Mouse (Mus musculus): Measurements from ENCODE around the gene Tmem156.

The Tmem156 gene

GRCm38 (mm10) chr5:65097457-65097856, 5.5 kb upstream of the Tmem156 start:
- no peak for DNase-seq (ENCODE audit: extremely low spot score, low read depth, low spot score)

DNA sequence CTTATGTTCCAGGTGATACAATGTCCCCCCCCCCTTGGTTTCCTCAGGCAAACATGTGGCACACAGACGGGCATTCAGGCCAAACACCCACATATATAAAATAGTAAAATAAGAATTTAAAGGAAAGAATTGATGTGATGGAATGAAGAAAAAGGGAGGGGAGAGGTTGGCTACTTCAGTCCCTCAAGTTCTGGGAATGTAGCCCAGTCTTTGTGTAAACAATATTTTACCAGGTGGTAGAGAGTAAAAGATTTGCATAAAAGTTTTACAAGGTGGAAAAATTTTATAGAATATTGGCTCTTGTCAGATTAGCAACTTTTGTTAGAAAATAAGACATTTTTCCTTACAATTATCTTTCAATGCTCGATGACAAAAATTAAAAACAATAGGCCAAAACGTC, 4.9 kb upstream of the Tmem156 start:
- DNase-seq (ENCODE audit: extremely low spot score, low read depth, low spot score), result no peak

- DNase-seq (ENCODE audit: extremely low spot score, low read depth, low spot score), result no peak
Measured at GRCm38 (mm10) chr5:65096082-65096481, 4.2 kb upstream of the Tmem156 start.

DNA sequence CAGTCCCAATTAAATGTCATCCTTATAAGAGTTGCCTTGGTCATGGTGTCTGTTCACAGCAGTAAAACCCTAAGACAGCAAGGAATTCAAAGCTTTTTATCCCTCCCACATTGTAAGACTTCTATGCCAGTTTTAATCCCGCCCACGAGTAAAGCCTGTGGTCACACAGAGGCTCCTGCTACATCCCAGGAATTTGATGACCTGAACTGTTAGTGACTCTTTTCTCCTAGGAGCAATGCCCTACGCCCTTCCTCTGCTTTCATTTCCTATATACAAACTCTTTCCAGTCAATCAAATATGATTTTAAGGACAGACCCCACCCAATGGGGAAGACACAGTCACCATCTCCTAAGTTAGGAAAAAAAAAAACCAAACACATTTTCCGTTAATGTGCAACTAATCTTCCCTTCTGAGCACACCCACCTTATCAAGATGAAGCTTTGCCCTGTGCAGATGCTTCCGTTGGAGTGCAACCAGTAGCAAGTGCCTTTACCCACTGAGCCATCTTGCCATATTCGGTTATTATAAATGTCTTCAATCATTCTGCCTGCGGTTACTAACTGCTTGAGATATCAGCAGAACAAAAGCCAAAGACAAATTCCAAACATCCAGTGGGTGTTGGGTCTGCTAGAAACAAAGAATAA, 3.1 kb upstream of the Tmem156 start:
- DNase-seq (ENCODE audit: extremely low spot score, low read depth, low spot score), result no peak

- DNase-seq (ENCODE audit: extremely low spot score, low read depth, low spot score), result no peak
Measured at GRCm38 (mm10) chr5:65093769-65094168, 1.8 kb upstream of the Tmem156 start.

DNA sequence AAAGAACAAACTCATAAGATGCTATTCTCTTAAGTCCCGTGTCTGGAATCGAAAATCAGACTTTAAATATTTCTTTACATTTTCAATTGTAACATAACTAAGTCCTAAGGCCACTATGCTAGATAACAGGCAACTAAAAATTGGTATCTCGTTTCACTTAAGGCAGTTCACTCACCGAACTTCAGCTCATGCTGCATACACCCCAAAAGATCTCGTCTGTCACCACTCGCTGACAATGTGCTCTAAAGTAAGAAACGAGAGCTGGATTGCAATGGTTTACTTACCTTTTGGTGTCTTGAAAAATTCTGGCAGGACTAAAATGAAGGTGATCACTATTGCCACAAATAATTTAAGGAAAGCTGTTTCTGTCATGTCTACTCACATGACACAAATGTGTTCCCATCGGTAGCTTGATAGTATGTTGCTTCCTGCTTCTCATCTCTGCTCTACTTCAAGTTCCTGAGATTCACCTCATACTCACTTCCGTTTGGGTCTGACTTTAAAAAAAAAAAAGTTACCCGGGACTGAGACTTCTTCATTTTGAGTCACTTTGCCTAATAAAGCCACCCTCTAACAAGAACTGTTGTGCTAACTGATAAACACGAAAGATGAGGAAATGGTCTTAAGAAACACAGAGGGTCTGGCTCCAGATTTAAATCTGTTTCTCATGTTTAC, 611 bp downstream of the Tmem156 start:
- DNase-seq (ENCODE audit: extremely low spot score, low read depth, low spot score), result no peak

DNA sequence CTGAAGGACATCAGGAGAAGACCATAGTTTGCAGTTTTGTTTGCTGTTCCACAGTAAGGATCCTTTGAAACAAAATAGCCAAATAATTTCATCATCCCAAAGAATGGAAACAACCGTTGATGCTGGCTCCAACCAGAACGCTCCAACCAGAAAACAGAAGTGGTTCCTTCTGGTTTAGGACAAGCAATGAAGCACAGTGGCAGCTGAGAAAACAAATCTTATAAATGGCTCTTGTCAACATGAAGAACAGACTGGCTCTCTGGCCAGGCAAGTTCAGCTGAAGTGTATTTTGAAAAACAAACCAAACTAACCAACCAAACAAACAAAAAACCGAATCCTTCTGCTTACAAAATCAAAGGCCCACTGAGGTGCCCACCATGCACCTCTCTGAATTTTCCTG, 2.2 kb downstream of the Tmem156 start:
- DNase-seq (ENCODE audit: extremely low spot score, low read depth, low spot score), result no peak

- no peak for DNase-seq (ENCODE audit: extremely low spot score, low read depth, low spot score)
Measured at GRCm38 (mm10) chr5:65086522-65086921, 5.4 kb downstream of the Tmem156 start.

GRCm38 (mm10) chr5:65081836-65082235, 10.1 kb downstream of the Tmem156 start:
- DNase-seq (ENCODE audit: extremely low spot score, low read depth, low spot score), result no peak

DNA sequence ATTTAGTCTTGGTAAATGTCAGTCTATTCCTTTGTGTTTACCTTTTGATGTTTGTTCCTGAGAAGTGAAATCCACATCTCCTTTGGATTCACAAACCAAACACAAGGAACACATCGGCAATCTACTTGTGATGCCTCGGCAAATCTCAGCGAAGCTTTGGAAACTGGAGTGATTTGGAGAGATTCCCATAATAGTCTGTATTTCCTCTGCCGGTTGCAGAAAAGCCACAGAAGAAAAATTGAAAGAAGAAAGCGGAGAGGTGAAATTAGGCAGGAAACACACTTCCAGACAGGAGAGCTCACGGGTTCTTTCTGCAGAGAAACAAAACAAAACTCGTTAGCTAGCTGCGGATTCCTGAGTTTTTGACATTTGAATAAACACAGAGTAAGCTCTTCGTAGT, 12.1 kb downstream of the Tmem156 start:
- no peak for DNase-seq (ENCODE audit: extremely low spot score, low read depth, low spot score)

GRCm38 (mm10) chr5:65078081-65078480, 13.9 kb downstream of the Tmem156 start:
- no peak for DNase-seq (ENCODE audit: extremely low spot score, low read depth, low spot score)

DNA sequence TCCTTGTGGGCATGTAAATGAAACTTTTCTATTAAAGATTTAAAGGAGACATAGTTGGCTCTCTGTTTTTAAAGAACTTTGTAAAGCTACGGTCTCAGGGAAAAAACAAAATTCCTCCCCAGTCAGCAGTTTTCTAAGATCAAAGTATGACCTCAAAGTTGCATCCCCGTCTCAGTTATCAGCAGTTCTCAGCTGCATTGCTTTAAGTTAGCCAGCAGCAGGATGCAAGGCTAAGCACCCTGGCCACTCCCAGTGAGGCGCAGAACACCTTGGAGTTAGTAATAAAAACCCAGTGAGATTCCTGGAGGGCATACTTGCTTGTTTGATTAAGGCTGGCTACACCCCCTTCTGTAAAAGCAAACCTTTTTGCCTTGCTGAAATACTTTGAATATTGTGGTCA, 15.2 kb downstream of the Tmem156 start:
- no peak for DNase-seq (ENCODE audit: extremely low spot score, low read depth, low spot score)

DNA sequence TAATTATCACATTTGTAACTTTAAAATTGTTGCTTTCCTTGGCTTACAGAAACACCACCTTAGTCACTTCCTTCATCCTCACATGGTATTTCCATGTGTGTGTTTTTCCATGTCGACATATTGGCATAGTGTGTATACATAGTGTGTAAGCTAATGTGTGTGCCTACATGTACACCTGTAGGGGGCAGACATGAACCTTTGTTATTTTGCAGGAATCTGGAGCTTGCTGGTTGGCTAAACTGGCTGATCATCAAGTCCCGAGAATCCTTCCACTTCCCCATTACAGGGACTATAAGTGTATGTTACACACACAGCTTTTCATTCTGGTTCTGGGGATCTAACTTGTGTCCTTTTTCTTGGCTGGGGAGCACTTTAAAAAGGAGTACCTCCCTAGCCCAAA, 15.8 kb downstream of the Tmem156 start:
- no peak for DNase-seq (ENCODE audit: extremely low spot score, low read depth, low spot score)

DNA sequence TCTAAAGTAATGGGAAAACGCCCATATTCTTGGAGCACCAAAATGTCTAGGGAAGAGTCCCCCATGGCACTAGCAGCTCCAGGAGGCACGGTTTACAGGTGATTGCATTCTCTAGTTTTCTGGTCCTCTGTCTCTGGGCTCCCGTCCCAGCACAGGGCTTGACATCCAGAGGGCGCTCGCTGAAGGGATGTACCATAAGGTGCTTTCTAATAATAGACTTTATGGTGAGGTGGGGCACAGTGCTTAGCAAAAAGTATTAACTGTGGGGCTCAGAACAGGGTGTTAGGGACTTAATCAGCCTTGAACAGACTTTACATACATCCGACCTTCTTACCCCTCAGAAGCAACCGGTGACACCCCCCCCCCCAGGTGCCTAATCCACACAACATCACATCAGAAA, 17.2 kb downstream of the Tmem156 start:
- no peak for DNase-seq (ENCODE audit: extremely low spot score, low read depth, low spot score)

DNA sequence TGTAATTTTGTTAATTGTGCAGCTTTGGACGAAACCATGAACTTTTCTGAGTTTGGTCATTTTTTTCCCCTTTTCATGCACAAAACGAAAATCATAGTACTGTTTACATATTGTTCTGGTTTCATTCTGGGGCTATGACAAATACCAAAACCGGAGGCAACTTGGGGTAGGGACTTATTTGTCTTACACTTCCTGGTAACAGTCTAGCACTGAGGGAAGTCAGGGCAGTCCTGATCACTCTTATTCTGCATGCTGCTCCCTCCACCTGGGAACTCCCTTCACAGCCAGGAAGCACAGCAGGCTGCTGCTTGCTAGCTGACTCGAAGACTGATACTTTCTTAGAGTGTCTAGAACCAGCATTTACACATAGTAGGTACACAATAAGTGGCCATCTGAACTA, 18.7 kb downstream of the Tmem156 start:
- DNase-seq (ENCODE audit: extremely low spot score, low read depth, low spot score), result no peak

DNA sequence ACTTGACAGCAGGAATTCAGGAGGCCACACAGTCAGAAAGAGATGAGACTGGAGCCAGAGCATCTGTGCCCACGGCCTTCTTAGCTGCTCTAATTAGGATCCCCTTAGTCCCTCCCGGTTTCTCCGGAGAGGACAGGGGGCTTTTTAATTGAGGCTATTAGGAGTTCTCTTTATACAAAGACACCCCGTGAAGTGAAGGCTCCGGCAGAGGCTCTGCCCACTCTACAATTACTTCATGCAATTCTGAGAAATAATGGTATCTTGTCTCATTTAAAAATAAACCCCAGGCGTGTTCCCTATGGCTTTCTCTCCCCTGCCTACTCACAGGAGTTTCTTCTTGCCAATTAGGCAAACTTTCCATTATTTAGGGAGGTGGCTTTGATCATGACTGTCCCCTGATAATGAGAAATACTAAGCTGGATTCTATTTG, 20.2 kb downstream of the Tmem156 start:
- no peak for DNase-seq (ENCODE audit: extremely low spot score, low read depth, low spot score)

- DNase-seq (ENCODE audit: extremely low spot score, low read depth, low spot score), result no peak
Measured at GRCm38 (mm10) chr5:65069872-65070271, 22.1 kb downstream of the Tmem156 start.

DNA sequence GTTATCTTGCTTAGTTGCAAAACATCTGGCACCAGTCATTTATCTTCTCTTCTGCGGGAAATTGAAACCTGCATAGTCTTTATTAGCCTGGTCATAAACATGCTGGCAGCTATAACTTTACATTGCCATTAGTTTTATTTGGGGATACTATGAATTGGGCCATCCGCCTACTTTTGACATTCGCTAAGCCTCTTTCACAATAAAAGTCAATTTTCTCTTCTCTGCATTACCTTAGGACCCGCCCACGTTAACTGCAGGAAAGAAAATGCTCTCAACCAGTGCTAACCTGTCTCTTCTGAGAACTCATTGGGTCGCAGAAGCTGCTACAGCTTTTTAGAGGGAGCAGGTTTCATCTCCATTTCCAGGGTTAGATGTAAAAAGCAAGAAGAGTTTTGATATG, 23.8 kb downstream of the Tmem156 start:
- no peak for DNase-seq (ENCODE audit: extremely low spot score, low read depth, low spot score)

- no peak for DNase-seq (ENCODE audit: extremely low spot score, low read depth, low spot score)
Measured at GRCm38 (mm10) chr5:65063266-65063665, 28.7 kb downstream of the Tmem156 start.

DNA sequence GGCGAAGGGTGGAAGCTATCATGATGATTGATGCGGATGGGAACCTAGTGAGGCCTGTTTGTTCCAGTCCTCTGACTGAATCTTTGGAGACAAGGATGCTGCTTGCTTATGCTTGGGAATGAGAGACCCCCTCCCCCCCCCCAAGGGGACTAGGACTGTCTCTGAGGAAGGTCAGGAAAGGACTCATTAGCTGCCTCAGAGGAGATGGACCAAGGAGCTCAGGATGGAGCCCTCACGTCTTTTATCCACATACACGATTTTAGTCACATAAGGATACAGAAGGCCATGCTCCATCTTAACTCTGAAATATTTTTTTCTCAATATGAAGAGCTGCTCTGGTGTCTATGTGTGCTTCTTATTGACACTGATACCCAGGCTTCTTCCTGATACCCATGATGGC, 29.7 kb downstream of the Tmem156 start:
- DNase-seq (ENCODE audit: extremely low spot score, low read depth, low spot score), result no peak

DNA sequence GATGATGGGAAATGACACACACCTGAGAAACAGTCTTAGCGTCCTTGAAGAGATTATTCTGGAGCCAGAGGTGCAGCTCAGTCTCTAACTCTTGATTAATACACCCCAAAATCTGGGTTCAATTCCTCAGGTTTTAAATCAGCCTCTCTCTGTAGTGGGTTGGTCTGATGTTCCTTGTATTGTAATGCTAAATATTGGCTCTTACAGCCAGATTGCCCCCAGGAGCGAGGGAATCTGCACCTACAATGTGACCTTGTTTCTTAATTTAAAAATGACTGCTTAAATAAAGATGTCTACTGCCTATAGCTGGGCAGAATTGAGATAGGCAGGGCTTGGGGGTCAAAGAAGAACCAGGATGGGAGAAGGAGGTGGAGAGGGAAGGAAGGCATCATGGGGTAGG, 32.1 kb downstream of the Tmem156 start:
- no peak for DNase-seq (ENCODE audit: extremely low spot score, low read depth, low spot score)

- no peak for DNase-seq (ENCODE audit: extremely low spot score, low read depth, low spot score)
Measured at GRCm38 (mm10) chr5:65057596-65057995, 34.3 kb downstream of the Tmem156 start.

DNA sequence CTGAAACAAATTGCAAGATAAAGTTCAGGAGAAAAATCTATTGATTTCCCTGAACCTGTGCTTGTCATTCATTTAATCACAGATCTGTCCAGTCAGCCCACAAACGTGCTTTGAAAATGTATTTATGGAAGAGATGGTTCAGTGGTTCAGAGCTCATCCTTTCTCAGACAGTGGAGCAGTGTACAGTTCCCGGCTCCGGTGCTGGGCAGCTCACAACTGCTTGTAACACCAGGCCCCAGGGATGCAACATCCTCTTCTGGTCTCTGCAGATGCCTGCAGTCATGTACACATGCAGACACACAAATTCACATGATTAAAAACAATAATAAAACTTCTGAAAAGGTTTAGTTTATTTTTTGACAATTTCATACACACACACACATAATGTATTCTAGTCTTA, 40.4 kb downstream of the Tmem156 start:
- no peak for DNase-seq (ENCODE audit: extremely low spot score, low read depth, low spot score)

All from hindlimb bud, embryonic 11.5 days (tissue).